Mouse (Mus musculus): ENCODE results near the gene Tmem59l. TPM values are rescaled to one million over a fixed set of nuclear protein-coding genes. Genes with fewer than 3 reads are reported as not detected.
A peak's percentile ranks its signal among the peaks of the same experiment; 100 is the strongest.

Gene Tmem59l
- total RNA-seq, 1 experiment from 2014 or later: not detected

GRCm38 (mm10) chr8:70440246-70440645 lies 46.9 kb downstream of the Tmem59l start:
- no peak for ATAC-seq (ENCODE audit: extremely low read depth, insufficient number of reproducible peaks, low FRiP score, poor library complexity, severe bottlenecking)

GRCm38 (mm10) chr8:70439848-70440179 lies 47.3 kb downstream of the Tmem59l start:
- ATAC-seq (ENCODE audit: extremely low read depth, insufficient number of reproducible peaks, low FRiP score, poor library complexity, severe bottlenecking): no peak

- peak; percentile 87 for ATAC-seq (ENCODE audit: extremely low read depth, insufficient number of reproducible peaks, low FRiP score, poor library complexity, severe bottlenecking)
These were observed 47.9 kb downstream of the Tmem59l start, which contains the start of gene Crtc1 for GRCm38 (mm10) chr8:70439055-70439847. Gene Crtc1, minus strand, starts transcription at chr8:70439579.

GRCm38 (mm10) chr8:70438423-70438822 lies 48.7 kb downstream of the Tmem59l start:
- no peak for ATAC-seq (ENCODE audit: extremely low read depth, insufficient number of reproducible peaks, low FRiP score, poor library complexity, severe bottlenecking)

GRCm38 (mm10) chr8:70435156-70435555 lies 52.0 kb downstream of the Tmem59l start:
- no peak for ATAC-seq (ENCODE audit: extremely low read depth, insufficient number of reproducible peaks, low FRiP score, poor library complexity, severe bottlenecking)

Other genes with a start within 250 kb of the Tmem59l start
- gene Homer3, start 204.5 kb downstream of the Tmem59l start, total RNA-seq (2017): 4.4 and 6.3 TPM in 2 replicates
- gene Ddx49, start 184.9 kb downstream of the Tmem59l start, total RNA-seq (2017): 50.1 and 57.6 TPM in 2 replicates
- gene Cope, start 184.8 kb downstream of the Tmem59l start, total RNA-seq (2017): 67.8 and 67.9 TPM in 2 replicates
- gene Cers1, start 171.6 kb downstream of the Tmem59l start, total RNA-seq (2017): not detected in 2 replicates
- not detected in 2 replicates for gene Gdf1, start 157.5 kb downstream of the Tmem59l start, total RNA-seq (2017)
- gene Upf1, start 134.1 kb downstream of the Tmem59l start, total RNA-seq (2017): 34.0 and 36.8 TPM in 2 replicates
- 1.0 TPM in 1 of 2 replicates, not detected in the other for gene Comp, start 113.8 kb downstream of the Tmem59l start, total RNA-seq (2017)
- gene Crtc1, start 47.8 kb downstream of the Tmem59l start, total RNA-seq (2017): 5.2 and 8.4 TPM in 2 replicates
- 5.0 and 5.8 TPM in 2 replicates for gene Klhl26, start 10.4 kb downstream of the Tmem59l start, total RNA-seq (2017)
- gene Crlf1, start 5.8 kb upstream of the Tmem59l start, total RNA-seq (2017): not detected in 2 replicates
- gene Rex1bd, start 19.4 kb upstream of the Tmem59l start, total RNA-seq (2017): 12.4 and 29.8 TPM in 2 replicates
- gene Uba52, start 23.4 kb upstream of the Tmem59l start, total RNA-seq (2017): 720 and 1,162 TPM in 2 replicates
- 185 and 192 TPM in 2 replicates for gene Fkbp8, start 40.4 kb upstream of the Tmem59l start, total RNA-seq (2017)
- 47.4 and 51.6 TPM in 2 replicates for gene Kxd1, start 40.6 kb upstream of the Tmem59l start, total RNA-seq (2017)
- gene Ell, start 52.1 kb upstream of the Tmem59l start, total RNA-seq (2017): 38.8 and 40.6 TPM in 2 replicates
- gene Isyna1, start 107.0 kb upstream of the Tmem59l start, total RNA-seq (2017): 51.3 and 51.4 TPM in 2 replicates
- gene Ssbp4, start 121.5 kb upstream of the Tmem59l start, total RNA-seq (2017): 31.3 and 45.8 TPM in 2 replicates
- gene Lrrc25, start 128.8 kb upstream of the Tmem59l start, total RNA-seq (2017): 54.1 and 63.7 TPM in 2 replicates
- gene Gdf15, start 145.1 kb upstream of the Tmem59l start, total RNA-seq (2017): not detected in 2 replicates
- 4.4 and 7.7 TPM in 2 replicates for gene Pgpep1, start 173.0 kb upstream of the Tmem59l start, total RNA-seq (2017)
- 103 and 134 TPM in 2 replicates for gene Lsm4, start 185.9 kb upstream of the Tmem59l start, total RNA-seq (2017)
- gene Jund, start 211.6 kb upstream of the Tmem59l start, total RNA-seq (2017): 316 and 319 TPM in 2 replicates
- gene Iqcn, start 216.1 kb upstream of the Tmem59l start, total RNA-seq (2017): 2.4 and 2.8 TPM in 2 replicates
- gene Gm3336, start 231.2 kb upstream of the Tmem59l start, total RNA-seq (2017): not detected in 2 replicates
- 2.2 and 2.4 TPM in 2 replicates for gene Pde4c, start 236.4 kb upstream of the Tmem59l start, total RNA-seq (2017)

All from neutrophil, adult 5-6 weeks (primary cell).